Mouse (Mus musculus): ENCODE measurements at regions not wholly inside any gene's neighbourhood (a gene's known extent, or its start where the extent isn't known, plus 50 kb on each side); places are given as distances from the start of the nearest gene placed in this dataset.
A peak's percentile ranks its signal among the peaks of the same experiment; 100 is the strongest.
"Not testable (repeated sequence)": the region's sequence is repeated elsewhere in the genome, so short reads cannot be mapped to it uniquely, and the experiment has no call there.

DNA sequence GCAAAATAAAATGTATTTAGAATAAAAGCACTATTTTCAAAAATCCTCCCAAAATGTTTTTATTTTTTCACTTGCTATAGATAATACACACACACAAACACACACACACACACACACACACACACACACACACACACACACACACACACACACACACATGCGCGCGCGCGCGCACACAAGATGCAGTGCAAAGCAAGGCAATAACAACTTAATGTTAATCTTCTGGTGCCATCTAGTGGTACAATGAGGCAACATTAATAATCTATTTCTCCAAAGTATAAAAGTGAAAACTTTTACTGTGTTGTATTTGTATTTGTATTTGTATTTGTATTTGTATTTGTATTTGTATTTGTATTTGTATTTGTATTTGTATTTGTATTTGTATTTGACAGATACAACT is 136.2 kb upstream of the Arrdc3 start:
- H3K27ac ChIP-seq (replicated peaks; ENCODE audit: low read depth, low read length); H3K36me3 ChIP-seq (ENCODE audit: control insufficient read depth, insufficient read depth, low read length); H3K9ac ChIP-seq (ENCODE audit: low read depth, low read length); H3K4me2 ChIP-seq (ENCODE audit: low read depth, low read length); ATAC-seq (ENCODE audit: low read depth); H3K27me3 ChIP-seq (replicated peaks; ENCODE audit: control insufficient read depth, insufficient read depth, low read length); H3K9me3 ChIP-seq (ENCODE audit: control insufficient read depth, low read length); H3K4me3 ChIP-seq (ENCODE audit: low read depth, low read length); H3K4me1 ChIP-seq (ENCODE audit: control insufficient read depth, insufficient read depth, low read length): not testable (repeated sequence)
- peak; percentile 76 for DNase-seq (ENCODE audit: low spot score)
- WGBS = 44% methylated on average over 6 of the region's 6 CpGs

Measured in embryonic facial prominence, embryonic 14.5 days (tissue).